Comparison of ENCODE assay signal across 7 mouse cellular contexts in the genomic region with DNA sequence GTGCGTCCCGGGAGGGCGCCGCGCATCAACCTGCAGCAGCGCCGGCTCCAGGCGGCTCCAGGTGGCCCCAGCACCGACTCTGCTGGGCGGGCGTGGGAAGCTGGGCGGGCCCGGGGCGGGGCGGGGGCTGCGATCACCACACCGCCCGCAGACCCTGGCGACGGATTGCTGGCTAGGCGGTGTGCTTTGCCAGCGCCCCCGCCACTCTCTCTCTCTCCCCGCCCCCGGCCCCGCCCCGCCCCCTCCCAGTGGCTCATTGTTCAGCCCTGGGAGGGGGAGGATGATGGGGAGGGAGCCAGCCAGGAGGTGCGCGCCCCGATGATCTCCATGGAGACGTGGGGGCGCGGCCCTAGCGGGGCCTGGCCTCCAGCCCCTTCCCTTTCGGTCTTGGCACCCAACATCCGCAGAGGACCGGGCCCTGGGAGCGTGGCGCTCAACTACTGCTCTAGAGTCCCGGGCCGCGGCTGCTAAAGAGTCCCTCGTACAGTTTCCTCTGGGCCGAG. TPM values are rescaled to one million over a fixed set of nuclear protein-coding genes. Genes with fewer than 3 reads are reported as not detected.
DNase-seq lines count a peak whose midpoint lies in the region; ATAC-seq and TF ChIP-seq lines count a peak whose summit lies in the region.

No protein-coding gene starts in this region.

- under 1% methylated on average over 44 of the region's 44 CpGs for WGBS in limb, embryonic 10.5 days

- H3K27ac ChIP-seq in brown adipose tissue, adult 24 weeks (replicated peaks; ENCODE audit: low read depth, low read length) = no peak overlapping the region
- peak overlapping the region; percentile 81 for H3K27ac ChIP-seq in limb, embryonic 10.5 days

- in situ Hi-C loops in Patski (cut with MboI; ENCODE audit: low pct_unique_long_range_greater_than_20kb) = loop anchor here (10.0 kb wide), 1 partner anchor 69 kb away; no protein-coding TSS in a partner anchor

- no peak for TF ChIP-seq CTCF in Patski (IDR thresholded peaks at IDR 0.05)

- peak; percentile 56 for ATAC-seq in Patski

- intact Hi-C loops in left cerebral cortex, postnatal 36 days (cut with DNase I) = loop anchor here (10.0 kb wide), 1 partner anchor 319 kb away; no protein-coding TSS in a partner anchor

- DNase-seq in Patski (ENCODE audit: low read depth, low spot score) = no peak
- DNase-seq in heart, postnatal 4 days = peak; percentile 64
- DNase-seq in limb, embryonic 10.5 days (ENCODE audit: low spot score) = peak; percentile 88
- peak; percentile 86 for DNase-seq in mesoderm, embryonic 11.5 days (ENCODE audit: low read depth, low spot score)
- peak; percentile 72 for DNase-seq in testis, postnatal 10 days (ENCODE audit: low spot score)
- no peak for DNase-seq in left cerebral cortex, postnatal 36 days (ENCODE audit: low spot score in 2 of 2)

- POLR2A ChIA-PET in Patski (lab: Charles Lee) = interaction anchor here (1.0 to 2.1 kb wide), 4 partner anchors 43 to 116 kb away, joined by 3 to 8 read pairs (median 5); no protein-coding TSS in a partner anchor

- peak overlapping the region; percentile 27 for H3K4me3 ChIP-seq in brown adipose tissue, adult 24 weeks (ENCODE audit: insufficient read depth, low read depth, low read length)
- peak overlapping the region; percentile 65 for H3K4me3 ChIP-seq in limb, embryonic 10.5 days

- H3K4me1 ChIP-seq in brown adipose tissue, adult 24 weeks (ENCODE audit: control insufficient read depth, insufficient read depth, insufficient read length, low read length) = no peaks in the 10 kb centered on the region
- H3K4me1 ChIP-seq in limb, embryonic 10.5 days = peaks cover 41% of the 10 kb centered on the region

- H3K36me3 ChIP-seq in limb, embryonic 10.5 days = peaks cover 21% of the 10 kb centered on the region

- CTCF ChIA-PET in Patski (lab: Charles Lee) = interaction anchor here (0.9 to 1.3 kb wide), 5 partner anchors 10 to 120 kb away, joined by 3 read pairs; no protein-coding TSS in a partner anchor

- H3K27me3 ChIP-seq in Patski = no peaks in the 10 kb centered on the region
- peaks cover 72% of the 10 kb centered on the region for H3K27me3 ChIP-seq in limb, embryonic 10.5 days (ENCODE audit: low read depth, poor library complexity, severe bottlenecking)

- 0 out of 2 replicates have a peak, but pooled peaks cover 2% of the 10 kb centered on the region for H3K9me3 ChIP-seq in limb, embryonic 10.5 days (replicated peaks)

RNA-seq across cellular contexts. Expression of a gene that starts 0.5 kb away (rescaled TPM):
- polyA plus RNA-seq in Patski (2021) = 30.8 TPM
- 0.20 TPM in 1 of 2 replicates, not detected in the other for polyA plus RNA-seq in brown adipose tissue, adult 24 weeks (2012; ENCODE audit: insufficient read depth, insufficient read length, missing spikeins)
- total RNA-seq in heart, postnatal 4 days (2021) = 10 to 100 TPM; 20.0 to 21.3 TPM
- 0.67 and 0.86 TPM in 2 replicates for polyA plus RNA-seq in limb, embryonic 10.5 days (2016; fragmentation: Nextera tagmentation; extraction: Ambion mirVana)
- 1 to 10 TPM; 3.4 to 4.3 TPM for total RNA-seq in left cerebral cortex, postnatal 36 days (2021)

RNA-seq across cellular contexts. Expression of a gene that starts 23.4 kb away (rescaled TPM):
- polyA plus RNA-seq in Patski (2021) = 44.1 TPM
- 12.1 and 13.5 TPM in 2 replicates for polyA plus RNA-seq in brown adipose tissue, adult 24 weeks (2012; ENCODE audit: insufficient read depth, insufficient read length, missing spikeins)
- total RNA-seq in heart, postnatal 4 days (2021) = 10 to 100 TPM; 30.1 to 33.6 TPM
- polyA plus RNA-seq in limb, embryonic 10.5 days (2016; fragmentation: Nextera tagmentation; extraction: Ambion mirVana) = 13.0 and 14.1 TPM in 2 replicates
- total RNA-seq in left cerebral cortex, postnatal 36 days (2021) = 10 to 100 TPM; 34.9 to 49.4 TPM

Comparison
In these comparisons a context has a peak if more than half of its experiments do, and no peak if none do; other contexts are left out.
1. DNase-seq: peak in heart, postnatal 4 days (single experiment), limb, embryonic 10.5 days (single experiment), mesoderm, embryonic 11.5 days (single experiment) and testis, postnatal 10 days (single experiment); none in Patski (single experiment) and left cerebral cortex, postnatal 36 days (0 of 2).
2. RNA of a gene that starts 0.5 kb away (polyA plus RNA-seq): 30.8 TPM in Patski (single experiment); 0.67 to 0.86 TPM in limb, embryonic 10.5 days and 0.20 TPM in brown adipose tissue, adult 24 weeks; every median in the first group is over 10 times any median in the second.